8 mouse cellular contexts compared by ENCODE assay signal in the genomic region with DNA sequence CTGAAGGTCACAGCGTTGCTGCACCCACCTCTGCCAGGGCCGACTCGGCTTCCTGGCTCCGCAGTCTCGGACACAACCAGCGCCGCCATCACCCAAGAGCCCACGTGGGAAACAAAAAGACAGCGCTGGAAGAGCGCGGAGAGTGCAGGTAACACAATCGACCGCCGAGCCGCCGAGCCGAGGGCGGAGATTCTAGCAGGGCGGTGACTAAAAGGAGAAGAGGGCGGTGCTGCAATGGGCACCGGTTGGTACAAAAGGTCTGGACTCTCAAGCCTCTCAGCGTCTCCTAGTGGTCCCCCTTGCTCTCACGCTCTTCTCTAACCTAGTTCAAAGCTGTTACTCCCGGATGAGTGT. TPM values are rescaled to one million over a fixed set of nuclear protein-coding genes. Genes with fewer than 3 reads are reported as not detected.
DNase-seq lines count a peak whose midpoint lies in the region; ATAC-seq and TF ChIP-seq lines count a peak whose summit lies in the region.

No protein-coding gene starts in this region.

- peaks cover 58% of the 10 kb centered on the region for H3K4me1 ChIP-seq in E14TG2a.4 (replicated peaks; ENCODE audit: low read depth, low read length)
- peaks cover 18 to 39% of the 10 kb centered on the region in 2 experiments for H3K4me1 ChIP-seq in heart, embryonic 14.5 days (ENCODE audit: control insufficient read depth in 2 of 2, insufficient read depth in 2 of 2, low read length in 2 of 2)
- peaks cover 9% of the 10 kb centered on the region for H3K4me1 ChIP-seq in lung, embryonic 14.5 days (ENCODE audit: insufficient read depth)
- H3K4me1 ChIP-seq in neural tube, embryonic 15.5 days: peaks cover 56% of the 10 kb centered on the region

- under 1% methylated on average over 24 of the region's 24 CpGs for WGBS in heart, embryonic 14.5 days
- under 1% methylated on average over 24 of the region's 24 CpGs for WGBS in lung, embryonic 14.5 days
- under 1% methylated on average over 24 of the region's 24 CpGs for WGBS in neural tube, embryonic 15.5 days

- no peak for TF ChIP-seq CTCF in E14TG2a.4 (conservative IDR thresholded peaks at IDR 0.05; ENCODE audit: low read length)
- TF ChIP-seq CTCF in lung, embryonic 14.5 days (IDR thresholded peaks at IDR 0.05; ENCODE audit: low read depth): peak; percentile 47

- peak; percentile 88 for ATAC-seq in erythroid progenitor cell, adult 5-6 weeks (replicated peaks; ENCODE audit: low FRiP score, poor library complexity, severe bottlenecking)
- ATAC-seq in heart, embryonic 14.5 days (ENCODE audit: insufficient number of reproducible peaks, insufficient read depth, low FRiP score, low read depth): peak; percentile 59
- ATAC-seq in lung, embryonic 14.5 days (ENCODE audit: insufficient read depth): peak; percentile 79
- peak; percentile 84 for ATAC-seq in neural tube, embryonic 15.5 days (ENCODE audit: low FRiP score)

- peaks cover 9% of the 10 kb centered on the region for H3K36me3 ChIP-seq in E14TG2a.4 (ENCODE audit: insufficient read depth, low read length)
- peaks cover 5% of the 10 kb centered on the region for H3K36me3 ChIP-seq in heart, embryonic 14.5 days (ENCODE audit: control insufficient read depth, insufficient read depth, low read length)
- H3K36me3 ChIP-seq in lung, embryonic 14.5 days (ENCODE audit: insufficient read depth): 0 out of 2 replicates have a peak, but pooled peaks cover 3% of the 10 kb centered on the region
- H3K36me3 ChIP-seq in neural tube, embryonic 15.5 days: no peaks in the 10 kb centered on the region

- H3K4me3 ChIP-seq in E14TG2a.4 (replicated peaks; ENCODE audit: low read length): peak overlapping the region; percentile 99
- H3K4me3 ChIP-seq in heart, embryonic 14.5 days (ENCODE audit: control insufficient read depth in 1 of 2, insufficient read depth in 1 of 2, low read depth in 1 of 2, low read length in 2 of 2): peak overlapping the region; percentile 74 to 86
- H3K4me3 ChIP-seq in lung, embryonic 14.5 days (ENCODE audit: low read depth, low read length): peak overlapping the region; percentile 79
- peak overlapping the region; percentile 81 for H3K4me3 ChIP-seq in neural tube, embryonic 15.5 days (replicated peaks)

- peak; percentile 62 for DNase-seq in c-Kit-negative CD71-positive TER-119-positive erythroid progenitor cells, embryonic 14.5 days (ENCODE audit: low read depth, low spot score)
- DNase-seq in kidney, postnatal 10 days: peak; percentile 90
- DNase-seq in lung, embryonic 14.5 days: peak; percentile 95
- peak; percentile 82 for DNase-seq in testis, postnatal 14 days (ENCODE audit: low spot score)

- H3K9ac ChIP-seq in heart, embryonic 14.5 days (ENCODE audit: low read length): peak overlapping the region; percentile 79
- peak overlapping the region; percentile 63 for H3K9ac ChIP-seq in lung, embryonic 14.5 days
- H3K9ac ChIP-seq in neural tube, embryonic 15.5 days (replicated peaks): peak overlapping the region; percentile 73

- H3K27me3 ChIP-seq in E14TG2a.4 (ENCODE audit: insufficient read depth, low read length): peaks cover 44% of the 10 kb centered on the region
- H3K27me3 ChIP-seq in heart, embryonic 14.5 days (ENCODE audit: control insufficient read depth, insufficient read depth, low read length): peaks cover 17% of the 10 kb centered on the region; the same call in 1 of the 2 replicates
- H3K27me3 ChIP-seq in lung, embryonic 14.5 days (ENCODE audit: insufficient read depth, low read length): peaks cover 25% of the 10 kb centered on the region
- H3K27me3 ChIP-seq in neural tube, embryonic 15.5 days (replicated peaks): peaks cover 33% of the 10 kb centered on the region

- H3K27ac ChIP-seq in heart, embryonic 14.5 days (replicated peaks in 1 of 2; ENCODE audit: control insufficient read depth in 1 of 2, insufficient read depth in 1 of 2, low read depth in 2 of 2, low read length in 2 of 2): peak overlapping the region; percentile 12 to 74
- no peak overlapping the region for H3K27ac ChIP-seq in lung, embryonic 14.5 days (ENCODE audit: low read depth)
- H3K27ac ChIP-seq in neural tube, embryonic 15.5 days (replicated peaks): 0 out of 2 replicates have a peak overlapping the region, but pooled peaks have one; percentile 24

- peak overlapping the region; percentile 94 for H3K4me2 ChIP-seq in heart, embryonic 14.5 days (ENCODE audit: low read length)
- peak overlapping the region; percentile 80 for H3K4me2 ChIP-seq in lung, embryonic 14.5 days
- peak overlapping the region; percentile 88 for H3K4me2 ChIP-seq in neural tube, embryonic 15.5 days

- no peaks in the 10 kb centered on the region for H3K9me3 ChIP-seq in E14TG2a.4 (ENCODE audit: low read length)
- no peaks in the 10 kb centered on the region for H3K9me3 ChIP-seq in heart, embryonic 14.5 days (ENCODE audit: control insufficient read depth, low read length)
- no peaks in the 10 kb centered on the region for H3K9me3 ChIP-seq in lung, embryonic 14.5 days (ENCODE audit: low read depth, low read length)
- no peaks in the 10 kb centered on the region for H3K9me3 ChIP-seq in neural tube, embryonic 15.5 days (replicated peaks)

RNA-seq across cellular contexts. Expression of a gene that starts 0.7 kb away (rescaled TPM):
- not detected in 2 replicates for total RNA-seq in erythroid progenitor cell, adult 5-6 weeks (2015; ENCODE audit: low replicate concordance)
- total RNA-seq in erythroid progenitor cell, adult 5-6 weeks (2017; ENCODE audit: low replicate concordance): 1.1 and 6.3 TPM in 2 replicates
- polyA plus RNA-seq in heart, embryonic 14.5 days (2014; fragmentation: Nextera tagmentation; extraction: Ambion mirVana): 23.1 and 23.7 TPM in 2 replicates
- polyA plus RNA-seq in lung, embryonic 14.5 days (2014; fragmentation: Nextera tagmentation; extraction: Ambion mirVana): 25.0 and 26.5 TPM in 2 replicates
- 13.8 and 16.2 TPM in 2 replicates for polyA plus RNA-seq in neural tube, embryonic 15.5 days (2015; fragmentation: Nextera tagmentation; extraction: Ambion mirVana)

RNA-seq across cellular contexts. Expression of a gene that starts 3.2 kb away (rescaled TPM):
- 0.42 and 1.1 TPM in 2 replicates for total RNA-seq in erythroid progenitor cell, adult 5-6 weeks (2015; ENCODE audit: low replicate concordance)
- total RNA-seq in erythroid progenitor cell, adult 5-6 weeks (2017; ENCODE audit: low replicate concordance): not detected in 2 replicates
- polyA plus RNA-seq in heart, embryonic 14.5 days (2014; fragmentation: Nextera tagmentation; extraction: Ambion mirVana): 17.0 and 17.3 TPM in 2 replicates
- 1.1 and 1.5 TPM in 2 replicates for polyA plus RNA-seq in lung, embryonic 14.5 days (2014; fragmentation: Nextera tagmentation; extraction: Ambion mirVana)
- polyA plus RNA-seq in neural tube, embryonic 15.5 days (2015; fragmentation: Nextera tagmentation; extraction: Ambion mirVana): 12.6 and 13.7 TPM in 2 replicates

RNA-seq across cellular contexts. Expression of a gene that starts 11.7 kb away (rescaled TPM):
- 4.2 and 15.1 TPM in 2 replicates for total RNA-seq in erythroid progenitor cell, adult 5-6 weeks (2015; ENCODE audit: low replicate concordance)
- total RNA-seq in erythroid progenitor cell, adult 5-6 weeks (2017; ENCODE audit: low replicate concordance): 1.9 and 4.2 TPM in 2 replicates
- 19.4 and 19.7 TPM in 2 replicates for polyA plus RNA-seq in heart, embryonic 14.5 days (2014; fragmentation: Nextera tagmentation; extraction: Ambion mirVana)
- 28.6 and 29.9 TPM in 2 replicates for polyA plus RNA-seq in lung, embryonic 14.5 days (2014; fragmentation: Nextera tagmentation; extraction: Ambion mirVana)
- polyA plus RNA-seq in neural tube, embryonic 15.5 days (2015; fragmentation: Nextera tagmentation; extraction: Ambion mirVana): 12.6 and 15.4 TPM in 2 replicates

RNA-seq across cellular contexts. Expression of a gene that starts 21.0 kb away (rescaled TPM):
- not detected in 2 replicates for total RNA-seq in erythroid progenitor cell, adult 5-6 weeks (2015; ENCODE audit: low replicate concordance)
- total RNA-seq in erythroid progenitor cell, adult 5-6 weeks (2017; ENCODE audit: low replicate concordance): not detected in 2 replicates
- 6.4 and 6.8 TPM in 2 replicates for polyA plus RNA-seq in heart, embryonic 14.5 days (2014; fragmentation: Nextera tagmentation; extraction: Ambion mirVana)
- polyA plus RNA-seq in lung, embryonic 14.5 days (2014; fragmentation: Nextera tagmentation; extraction: Ambion mirVana): 14.0 and 15.6 TPM in 2 replicates
- polyA plus RNA-seq in neural tube, embryonic 15.5 days (2015; fragmentation: Nextera tagmentation; extraction: Ambion mirVana): 5.3 and 10.7 TPM in 2 replicates
